Mouse (Mus musculus) lung, embryonic 14.5 days (tissue): Measurements from ENCODE around the gene Tanc1. TPM values are rescaled to one million over a fixed set of nuclear protein-coding genes. Genes with fewer than 3 reads are reported as not detected.

Source experiments
- ATAC-seq: fragments of 200-750 bp; cut with Nextera tagmentation; 2 replicates; pipeline ENCODE4 v1.8.0; 2017; ENCODE audit warnings: mild to moderate bottlenecking, moderate TSS enrichment, moderate library complexity; ENCODE audit not compliant: insufficient read depth
- DNase-seq: peaks from one replicate; pipeline ENCODE4 v3.0.0-alpha.2; 2015
- H3K27ac ChIP-seq: fragments of 300-500 bp; sonication (generic); 2 replicates; pipeline ENCODE4 v1.5.1; 2014; ENCODE audit warnings: low read depth, mild to moderate bottlenecking, moderate library complexity
- H3K27me3 ChIP-seq: fragments of 300-500 bp; sonication (generic); 2 replicates; pipeline ENCODE4 v1.6.1; 2014; ENCODE audit warnings: low read length, control low read depth; ENCODE audit not compliant: insufficient read depth
- H3K36me3 ChIP-seq: fragments of 300-500 bp; sonication (generic); 2 replicates; pipeline ENCODE4 v1.6.1; 2014; ENCODE audit warnings: control low read depth; ENCODE audit not compliant: insufficient read depth
- H3K4me1 ChIP-seq: fragments of 300-500 bp; sonication (generic); 2 replicates; pipeline ENCODE4 v1.6.1; 2014; ENCODE audit warnings: antibody characterized with exemption, control low read depth; ENCODE audit not compliant: insufficient read depth
- H3K4me2 ChIP-seq: fragments of 300-500 bp; sonication (generic); 2 replicates; pipeline ENCODE4 v1.6.1; 2014; ENCODE audit warnings: mild to moderate bottlenecking
- H3K4me3 ChIP-seq: fragments of 300-500 bp; sonication (generic); 2 replicates; pipeline ENCODE4 v1.5.1; 2014; ENCODE audit warnings: low read depth, low read length
- H3K9ac ChIP-seq: fragments of 300-500 bp; sonication (generic); 2 replicates; pipeline ENCODE4 v1.6.1; 2014
- H3K9me3 ChIP-seq: fragments of 300-500 bp; sonication (generic); 2 replicates; pipeline ENCODE4 v1.6.1; 2016; ENCODE audit warnings: low read depth, low read length, control low read depth
- CTCF ChIP-seq: IDR thresholded peaks from 2 replicates; pipeline ENCODE4 v1.5.1; 2016; ENCODE audit warnings: antibody characterized with exemption, low read depth
- WGBS: fragments of 180-500 bp; shearing (Covaris S2); extraction: QIAGEN DNeasy Blood & Tissue Kit; methylation state at CpG from one replicate; pipeline ENCODE4 v1.1.7; 2014; 5-methylcytosine and 5-hydroxymethylcytosine counted together
- polyA plus RNA-seq: library from polyadenylated mRNA; unstranded; fragments of >200 nt; fragmentation: Nextera tagmentation; extraction: Ambion mirVana; gene quantifications from 2 replicates; pipeline ENCODE4 v1.2.1, GENCODE M21; 2014

The Tanc1 gene
- polyA plus RNA-seq, 1 experiment from 2014 or later: 31.0 TPM

GRCm38 (mm10) chr2:59802722-59803387 lies 191.0 kb downstream of the Tanc1 start:
- Histone ChIP-seq H3K27ac (no peak overlapping the region), H3K4me1 (no peaks in the 10 kb centered on the region), H3K9ac (no peak overlapping the region), H3K36me3 (peaks cover 44% of the 10 kb centered on the region), H3K4me3 (no peak overlapping the region), H3K27me3 (no peaks in the 10 kb centered on the region), H3K9me3 (no peaks in the 10 kb centered on the region), H3K4me2 (no peak overlapping the region)
- 67% methylated on average over 8 of the region's 8 CpGs for WGBS
- DNase-seq: no peak
- ATAC-seq: no peak
- TF ChIP-seq CTCF: no peak

GRCm38 (mm10) chr2:59805595-59805994 lies 193.8 kb downstream of the Tanc1 start:
- Histone ChIP-seq H3K9me3 (no peaks in the 10 kb centered on the region), H3K36me3 (peaks cover 47% of the 10 kb centered on the region), H3K9ac (no peak overlapping the region), H3K4me3 (no peak overlapping the region), H3K4me1 (no peaks in the 10 kb centered on the region), H3K4me2 (no peak overlapping the region), H3K27ac (no peak overlapping the region), H3K27me3 (no peaks in the 10 kb centered on the region)
- no peak for ATAC-seq
- 41% methylated on average over 2 of the region's 2 CpGs for whole genome bisulfite sequencing
- no peak for DNase-seq
- no peak for TF ChIP-seq CTCF

GRCm38 (mm10) chr2:59806038-59806437 lies 194.2 kb downstream of the Tanc1 start:
- Histone ChIP-seq H3K27me3 (no peaks in the 10 kb centered on the region), H3K27ac (no peak overlapping the region), H3K36me3 (peaks cover 47% of the 10 kb centered on the region), H3K4me2 (no peak overlapping the region), H3K4me3 (no peak overlapping the region), H3K9me3 (no peaks in the 10 kb centered on the region), H3K9ac (no peak overlapping the region), H3K4me1 (no peaks in the 10 kb centered on the region)
- ATAC-seq (no peak), DNase-seq (no peak)
- 66% methylated on average over 6 of the region's 6 CpGs for WGBS
- TF ChIP-seq CTCF: no peak

GRCm38 (mm10) chr2:59808608-59809007 lies 196.8 kb downstream of the Tanc1 start:
- Histone ChIP-seq H3K4me1 (no peaks in the 10 kb centered on the region), H3K4me2 (no peak overlapping the region), H3K27me3 (no peaks in the 10 kb centered on the region), H3K4me3 (no peak overlapping the region), H3K9ac (no peak overlapping the region), H3K27ac (no peak overlapping the region), H3K9me3 (no peaks in the 10 kb centered on the region), H3K36me3 (peaks cover 46% of the 10 kb centered on the region)
- DNase-seq (no peak), ATAC-seq (no peak)
- 87% methylated on average over 4 of the region's 4 CpGs for WGBS
- no peak for TF ChIP-seq CTCF

GRCm38 (mm10) chr2:59810039-59810438 lies 198.2 kb downstream of the Tanc1 start:
- TF ChIP-seq CTCF: no peak
- Histone ChIP-seq H3K27ac (no peak overlapping the region), H3K9me3 (no peaks in the 10 kb centered on the region), H3K36me3 (peaks cover 49% of the 10 kb centered on the region), H3K4me3 (no peak overlapping the region), H3K9ac (no peak overlapping the region), H3K4me2 (no peak overlapping the region), H3K4me1 (no peaks in the 10 kb centered on the region), H3K27me3 (no peaks in the 10 kb centered on the region)
- WGBS: 87% methylated on average over 7 of the region's 7 CpGs
- ATAC-seq (no peak), DNase-seq (no peak)

GRCm38 (mm10) chr2:59811247-59811646 lies 199.4 kb downstream of the Tanc1 start:
- H3K4me1 ChIP-seq: no peaks in the 10 kb centered on the region
- no peak for ATAC-seq
- TF ChIP-seq CTCF: no peak
- H3K27me3 ChIP-seq: no peaks in the 10 kb centered on the region
- peaks cover 51% of the 10 kb centered on the region for H3K36me3 ChIP-seq
- no peak overlapping the region for H3K4me2 ChIP-seq
- no peak overlapping the region for H3K27ac ChIP-seq
- no peaks in the 10 kb centered on the region for H3K9me3 ChIP-seq
- H3K4me3 ChIP-seq: no peak overlapping the region
- 38% methylated on average over 1 of the region's 1 CpGs for WGBS
- H3K9ac ChIP-seq: no peak overlapping the region
- DNase-seq: no peak

- no peak overlapping the region for H3K4me2 ChIP-seq
- H3K9me3 ChIP-seq: no peaks in the 10 kb centered on the region
- peaks cover 46% of the 10 kb centered on the region for H3K36me3 ChIP-seq
- H3K27ac ChIP-seq: no peak overlapping the region
- no peak overlapping the region for H3K4me3 ChIP-seq
- H3K27me3 ChIP-seq: no peaks in the 10 kb centered on the region
- 94% methylated on average over 1 of the region's 1 CpGs for WGBS
- H3K4me1 ChIP-seq: no peaks in the 10 kb centered on the region
- ATAC-seq (no peak), DNase-seq (no peak)
- TF ChIP-seq CTCF: no peak
- no peak overlapping the region for H3K9ac ChIP-seq
Observed at GRCm38 (mm10) chr2:59812641-59813040, 200.8 kb downstream of the Tanc1 start.

- no peak overlapping the region for H3K4me3 ChIP-seq
- H3K4me1 ChIP-seq: no peaks in the 10 kb centered on the region
- ATAC-seq (no peak), DNase-seq (no peak)
- H3K27me3 ChIP-seq: no peaks in the 10 kb centered on the region
- no peak overlapping the region for H3K4me2 ChIP-seq
- no peak overlapping the region for H3K9ac ChIP-seq
- peaks cover 46% of the 10 kb centered on the region for H3K36me3 ChIP-seq
- H3K9me3 ChIP-seq: no peaks in the 10 kb centered on the region
- WGBS: 83% methylated on average over 13 of the region's 13 CpGs
- no peak overlapping the region for H3K27ac ChIP-seq
- TF ChIP-seq CTCF: no peak
Observed at GRCm38 (mm10) chr2:59813457-59813856, 201.6 kb downstream of the Tanc1 start.
